Mouse (Mus musculus): ENCODE data around the gene Atp11c. TPM values are rescaled to one million over a fixed set of nuclear protein-coding genes. Genes with fewer than 3 reads are reported as not detected.
A peak's percentile ranks its signal among the peaks of the same experiment; 100 is the strongest.

Atp11c gene
- total RNA-seq, 2 experiments from 2014 or later = 13.1 to 13.5 TPM

DNA sequence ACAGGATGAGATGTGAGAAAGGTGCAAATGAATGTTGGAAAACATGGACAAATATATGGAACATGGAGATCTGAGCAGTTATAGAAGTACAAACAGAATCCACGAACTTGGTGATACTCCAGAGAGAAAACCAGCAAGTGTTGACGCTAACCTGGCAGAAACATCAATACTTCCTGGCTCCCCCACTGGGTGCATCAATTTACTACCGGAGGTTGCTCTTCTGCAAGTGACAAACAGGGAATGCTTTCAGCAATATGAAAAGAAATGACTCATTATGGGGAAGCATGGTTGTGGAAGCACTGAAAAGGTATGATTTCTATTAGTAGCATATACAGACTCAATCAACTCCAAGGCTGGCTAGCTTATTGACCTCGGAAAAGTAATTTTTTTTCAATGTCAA lies 198.2 kb downstream of the Atp11c start:
- no peak for DNase-seq (ENCODE audit: low spot score in 2 of 2)

DNA sequence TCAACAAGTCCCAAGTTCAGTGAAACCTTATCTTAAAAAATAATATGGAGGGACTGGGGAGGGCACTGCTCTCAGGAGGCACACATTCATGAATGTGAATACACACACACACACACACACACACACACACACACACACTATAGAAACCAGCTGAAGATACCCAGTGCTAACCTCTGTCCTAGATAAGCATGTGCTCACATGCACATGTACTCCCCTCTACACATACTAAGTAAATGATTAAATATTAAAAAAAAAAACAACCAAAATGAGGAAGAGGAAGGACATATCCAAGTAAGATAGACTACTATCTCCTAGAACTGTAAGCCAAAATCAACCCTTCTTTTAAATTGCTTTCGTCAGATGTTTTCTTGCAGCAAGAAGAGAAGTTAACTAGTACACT lies 205.6 kb downstream of the Atp11c start:
- DNase-seq (ENCODE audit: low spot score in 2 of 2) = no peak

DNA sequence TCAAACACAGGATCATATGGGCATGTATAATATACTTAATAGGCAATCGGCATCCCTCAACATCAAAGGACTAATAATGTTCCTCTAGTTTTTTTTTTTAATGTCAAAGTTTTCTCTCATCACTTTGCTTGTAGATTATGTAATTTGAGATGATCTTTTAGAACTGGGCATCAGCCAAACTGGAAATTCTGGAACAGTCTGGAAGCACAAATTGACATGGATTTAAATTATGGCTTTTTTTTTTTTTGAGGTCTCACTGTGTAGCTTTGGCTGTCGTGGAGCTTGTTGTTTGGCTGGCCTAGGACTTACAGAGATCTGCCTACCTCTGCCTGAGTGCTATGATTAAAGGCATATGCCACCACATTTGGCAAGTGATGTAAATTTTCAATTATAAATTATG lies 210.8 kb downstream of the Atp11c start:
- no peak for DNase-seq (ENCODE audit: low spot score in 2 of 2)

GRCm38 (mm10) chrX:60380386-60380785 lies 212.1 kb downstream of the Atp11c start:
- DNase-seq (ENCODE audit: low spot score in 2 of 2) = no peak

DNA sequence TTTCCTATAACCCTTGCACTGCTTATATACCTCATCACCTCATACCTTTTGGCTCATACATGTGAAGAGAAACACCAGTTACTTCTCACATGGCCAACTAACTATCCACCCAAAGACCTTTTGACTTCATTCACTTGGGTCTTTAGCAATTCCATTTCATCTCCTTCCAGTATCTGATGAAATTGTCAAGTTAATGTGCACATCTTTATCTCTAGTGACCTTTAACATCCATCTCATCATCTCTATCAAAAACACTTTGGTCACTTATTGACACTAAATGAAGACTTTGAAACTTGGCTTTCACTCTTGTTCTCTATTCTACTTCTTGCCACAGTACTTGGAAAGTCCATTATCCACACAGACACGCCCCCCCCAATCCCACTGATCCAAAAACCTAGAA lies 243.8 kb downstream of the Atp11c start:
- DNase-seq (ENCODE audit: low spot score in 2 of 2) = no peak

DNA sequence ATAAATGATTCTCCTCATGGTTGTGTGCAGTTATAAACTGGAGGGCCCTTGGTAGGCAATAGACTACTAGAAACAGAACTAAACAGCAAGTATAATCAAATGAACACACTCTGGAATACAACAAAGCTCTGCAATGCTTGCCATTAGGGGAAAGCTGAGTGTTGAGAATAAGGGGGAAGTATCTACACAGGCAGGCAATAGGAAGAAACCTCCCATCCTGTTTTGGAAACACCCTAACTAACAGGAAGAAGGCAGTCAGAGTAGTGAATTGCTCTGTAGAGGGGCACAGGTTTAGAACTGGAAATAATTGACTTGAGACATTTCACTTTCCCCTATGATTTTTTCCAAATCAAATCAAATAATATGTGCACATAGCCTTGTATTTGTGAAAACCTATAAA lies 247.1 kb downstream of the Atp11c start:
- no peak for DNase-seq (ENCODE audit: low spot score in 2 of 2)

- DNase-seq (ENCODE audit: low spot score in 2 of 2) = no peak
Measured at GRCm38 (mm10) chrX:60344991-60345390, 247.5 kb downstream of the Atp11c start.

DNA sequence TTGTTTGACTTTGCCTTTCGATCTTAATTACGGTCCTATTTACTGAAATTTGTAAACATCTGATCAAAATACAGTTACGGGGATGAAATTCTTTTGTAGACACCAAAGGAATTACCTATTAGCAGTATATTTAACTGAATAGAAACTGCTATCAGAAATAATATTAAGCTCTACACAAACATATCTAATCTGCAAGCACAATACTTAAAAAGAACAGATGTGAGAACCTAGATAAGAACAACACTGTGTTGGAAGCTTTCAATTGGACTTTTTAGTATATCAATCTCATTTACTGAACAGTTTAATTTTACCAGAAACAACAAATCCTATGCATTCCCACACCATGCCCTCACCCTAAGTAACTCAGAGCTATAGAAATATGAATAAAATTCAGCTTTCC lies 262.8 kb downstream of the Atp11c start:
- no peak for DNase-seq (ENCODE audit: low spot score in 2 of 2)

DNA sequence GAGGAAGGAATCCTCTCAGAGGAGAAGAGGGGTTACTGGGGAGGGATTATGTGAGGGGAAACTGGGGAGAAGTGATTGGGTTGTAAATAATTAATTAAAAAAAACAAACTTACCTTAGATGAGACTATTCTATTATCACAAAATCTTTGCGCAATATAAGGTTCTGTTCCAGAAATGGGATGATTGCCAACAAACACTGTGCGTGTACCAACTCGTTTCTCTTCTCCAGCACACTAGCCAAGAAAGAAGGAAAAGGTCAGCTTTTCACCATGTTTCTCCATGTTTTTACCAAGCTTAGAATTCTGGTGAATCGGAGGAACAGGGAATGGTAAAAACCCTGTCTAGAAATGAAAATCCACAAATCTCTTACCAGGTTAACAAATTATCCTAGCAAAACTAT lies 271.2 kb downstream of the Atp11c start:
- DNase-seq (ENCODE audit: low spot score in 2 of 2) = no peak

GRCm38 (mm10) chrX:60317661-60318060 lies 274.8 kb downstream of the Atp11c start:
- DNase-seq (ENCODE audit: low spot score in 2 of 2) = no peak

DNA sequence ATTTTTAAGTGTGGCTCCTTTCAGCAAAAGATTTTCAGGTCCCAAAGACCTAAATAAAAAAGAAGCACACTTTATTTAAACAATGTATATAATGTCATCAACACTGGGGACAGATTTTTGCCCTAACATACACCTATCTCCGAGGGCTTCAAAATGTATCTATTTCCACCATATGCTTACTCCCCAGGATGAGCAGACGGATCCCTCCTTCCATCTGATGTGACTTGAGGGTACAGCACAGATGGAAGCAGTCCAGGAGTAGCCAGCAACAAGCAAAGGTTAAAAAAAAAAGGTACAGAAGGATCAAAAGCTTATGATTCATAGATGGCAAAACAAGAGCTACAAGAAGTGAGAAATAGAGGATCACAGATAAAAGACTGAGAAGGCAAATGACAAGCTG lies 300.2 kb downstream of the Atp11c start:
- DNase-seq (ENCODE audit: low spot score in 2 of 2) = no peak

GRCm38 (mm10) chrX:60255346-60255745 lies 337.2 kb downstream of the Atp11c start:
- no peak for DNase-seq (ENCODE audit: low spot score in 2 of 2)

GRCm38 (mm10) chrX:60187726-60188125 lies 404.8 kb downstream of the Atp11c start:
- DNase-seq (ENCODE audit: low spot score in 2 of 2) = no peak

DNA sequence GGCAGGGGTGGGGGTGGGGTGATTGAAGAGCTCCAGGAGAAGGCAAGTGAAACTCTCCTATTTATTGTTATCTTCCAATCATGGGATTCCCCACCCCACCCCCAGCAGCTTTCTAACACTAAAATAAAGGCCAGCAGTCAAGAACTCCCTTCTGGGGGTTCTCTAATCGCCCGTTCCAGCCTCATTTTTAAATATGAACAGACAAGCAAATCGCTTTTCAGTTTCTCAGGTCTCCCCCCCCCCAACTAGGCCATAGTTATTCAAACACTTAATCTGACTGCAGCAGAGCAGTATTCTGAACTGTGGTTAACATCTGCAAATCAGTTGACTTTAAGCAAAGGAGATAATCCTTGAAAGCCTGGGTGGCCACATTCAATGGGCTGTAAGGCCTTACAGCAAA lies 409.9 kb downstream of the Atp11c start:
- no peak for DNase-seq (ENCODE audit: low spot score in 2 of 2)

- peak in 1 of 2 experiments; percentile 1 for DNase-seq (ENCODE audit: low spot score in 2 of 2)
Measured at GRCm38 (mm10) chrX:60178744-60179458, 413.6 kb downstream of the Atp11c start, which contains the start of gene Mcf2. Mcf2 (minus strand) TSS chrX:60179089.

DNA sequence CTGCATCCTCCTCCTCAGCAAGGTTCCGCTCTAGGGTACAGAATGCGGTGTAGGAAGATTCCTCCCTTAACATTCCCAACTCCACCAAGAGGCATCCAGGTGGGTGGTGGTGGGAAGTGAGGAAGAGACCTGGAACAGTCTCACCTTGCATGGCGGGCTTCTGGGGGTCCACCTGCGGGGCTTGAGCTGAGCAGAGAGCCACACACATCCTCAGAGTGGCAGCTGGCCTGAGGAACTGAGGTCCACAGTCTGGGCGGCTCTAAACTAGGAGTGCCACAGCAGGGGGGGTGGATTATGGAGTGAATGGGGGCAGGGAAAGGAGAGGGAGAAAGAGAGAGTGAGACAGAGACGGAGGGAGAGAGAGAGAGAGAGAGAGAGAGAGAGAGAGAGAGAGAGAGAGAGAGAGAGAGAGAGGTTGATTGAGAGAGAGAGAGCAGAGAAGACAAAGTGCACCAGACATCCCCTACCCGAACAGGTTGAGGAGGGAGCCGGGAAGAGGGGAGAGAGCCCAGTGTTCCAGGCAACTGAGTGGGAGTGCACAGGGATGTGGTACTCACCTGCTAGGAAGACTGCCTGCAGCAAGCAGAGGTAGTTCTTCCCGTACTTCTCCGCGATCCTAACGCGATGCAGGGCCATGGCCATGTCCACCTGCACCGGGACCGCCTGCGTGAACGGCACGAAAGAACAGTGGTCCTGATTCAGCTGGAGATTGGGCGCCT lies 414.3 kb downstream of the Atp11c start:
- peak in 1 of 2 experiments; percentile 1 for DNase-seq (ENCODE audit: low spot score in 2 of 2)

Small RNA genes within 50 kb of the gene (microRNA-seq; reads per million reads assigned to microRNA genes)
- gene Mir505 = 312 to 354 reads per million in 2 experiments

Other genes with a start within 250 kb of the Atp11c start
- gene Gm7073, start 53.4 kb downstream of the Atp11c start, total RNA-seq (2021) = not detected

Measured in layer of hippocampus, postnatal 14 days (tissue).